Mouse (Mus musculus): ENCODE results near the gene Mospd2.

Gene Mospd2

DNA sequence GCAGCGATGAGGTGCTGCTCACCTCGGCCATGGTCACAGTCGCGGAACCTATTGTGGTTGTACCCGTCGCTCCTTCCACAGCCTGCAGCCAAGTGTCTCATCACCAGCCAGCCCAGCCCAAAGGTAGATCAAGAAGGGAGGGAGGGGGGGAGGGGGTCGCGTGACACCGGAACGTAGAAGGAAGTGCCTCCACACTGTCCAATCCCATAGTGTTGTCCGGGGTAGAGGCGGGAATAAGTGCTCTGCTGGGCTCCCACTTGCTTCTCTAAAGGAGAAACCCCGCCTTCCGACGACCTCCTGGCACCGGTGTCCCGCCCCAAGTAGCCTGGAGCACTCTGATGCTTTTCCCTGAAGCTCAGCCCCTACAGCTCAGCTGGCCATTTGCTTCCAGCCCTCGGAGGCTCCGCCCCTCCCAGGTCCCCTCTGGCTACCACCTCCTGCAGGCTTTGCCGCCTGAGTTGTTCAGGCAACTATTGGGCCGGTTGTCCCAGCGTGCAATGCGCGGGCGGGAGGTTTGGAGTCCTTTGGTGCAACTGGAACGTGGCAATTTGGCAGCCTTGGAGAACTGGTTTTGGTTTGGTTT, at the start of gene Mospd2, which contains the start of gene Fancb:
TSS of gene Mospd2 (minus strand) at position 183 of the 583 bp plus-strand sequence.
TSS of gene Fancb (plus strand) at position 400 of the 583 bp plus-strand sequence.
- peak; percentile 100 for ATAC-seq (ENCODE audit: insufficient number of reproducible peaks, low FRiP score, low TSS enrichment)

DNA sequence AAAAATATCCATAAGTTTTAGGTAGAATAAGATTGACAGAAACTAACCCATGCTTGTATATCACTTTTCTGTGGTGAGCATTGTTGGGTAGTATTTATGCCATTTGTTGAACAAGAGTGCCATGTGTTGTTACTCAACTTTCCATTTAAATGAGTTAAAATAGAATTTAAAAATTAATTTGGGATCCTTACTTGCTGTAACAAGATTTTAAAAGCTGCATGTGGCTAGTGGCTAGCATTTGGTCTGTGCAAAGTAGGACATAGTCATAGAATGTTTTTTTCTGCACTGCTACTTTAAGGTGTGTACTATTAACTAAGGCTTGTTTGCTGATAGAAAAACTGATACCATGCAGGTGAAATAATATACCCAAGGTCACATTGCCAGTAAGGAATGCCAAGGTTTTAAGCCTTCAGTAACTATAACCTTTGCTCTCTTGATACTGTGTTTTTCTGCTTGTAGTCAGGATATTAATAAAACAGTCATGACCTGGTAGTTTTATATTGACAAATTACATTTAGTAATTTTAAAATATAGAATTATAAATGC, 24.7 kb upstream of the Mospd2 start, which contains the start of gene Gm17604:
TSS of gene Gm17604 (minus strand) at position 51 of the 546 bp plus-strand sequence.
- ATAC-seq (ENCODE audit: insufficient number of reproducible peaks, low FRiP score, low TSS enrichment), result no peak

DNA sequence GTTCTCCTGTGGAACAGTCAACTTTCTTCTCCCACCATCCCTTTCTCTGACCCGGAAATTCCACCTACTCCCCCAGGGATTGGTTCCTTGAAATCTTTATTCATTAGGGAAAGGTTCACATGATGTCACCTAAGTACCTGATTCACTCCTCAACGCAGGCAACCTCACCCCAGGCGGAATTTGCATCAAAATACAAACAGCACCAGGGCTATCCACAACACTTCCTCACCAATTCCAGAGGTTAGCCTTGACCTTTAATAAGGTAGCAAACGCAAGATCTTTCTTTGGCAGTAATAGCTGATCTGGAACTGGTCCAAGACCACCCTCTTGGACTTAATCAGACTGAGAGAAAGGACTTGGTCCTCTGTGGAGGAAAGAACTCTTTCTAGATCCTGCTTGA, 23.0 kb upstream of the Mospd2 start:
- ATAC-seq (ENCODE audit: insufficient number of reproducible peaks, low FRiP score, low TSS enrichment), result no peak

DNA sequence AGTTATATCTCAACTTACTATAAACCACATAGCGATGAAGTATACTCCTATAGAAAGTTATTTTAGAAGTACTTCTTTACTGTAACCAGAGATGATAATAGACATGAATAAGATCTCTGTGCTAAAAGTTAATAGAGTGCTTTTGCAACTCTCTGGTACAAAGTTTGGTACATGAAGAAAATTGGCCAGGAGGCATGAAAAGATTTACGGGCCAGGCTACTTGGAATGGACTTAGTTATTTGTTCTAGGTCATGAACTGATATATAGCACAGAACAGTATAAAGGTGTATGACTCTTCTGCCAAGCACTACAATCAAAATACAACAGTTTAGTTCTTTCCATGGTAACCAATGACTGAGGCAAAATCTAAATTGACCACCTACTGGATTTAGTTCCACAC, 1.3 kb downstream of the Mospd2 start:
- no peak for ATAC-seq (ENCODE audit: insufficient number of reproducible peaks, low FRiP score, low TSS enrichment)

DNA sequence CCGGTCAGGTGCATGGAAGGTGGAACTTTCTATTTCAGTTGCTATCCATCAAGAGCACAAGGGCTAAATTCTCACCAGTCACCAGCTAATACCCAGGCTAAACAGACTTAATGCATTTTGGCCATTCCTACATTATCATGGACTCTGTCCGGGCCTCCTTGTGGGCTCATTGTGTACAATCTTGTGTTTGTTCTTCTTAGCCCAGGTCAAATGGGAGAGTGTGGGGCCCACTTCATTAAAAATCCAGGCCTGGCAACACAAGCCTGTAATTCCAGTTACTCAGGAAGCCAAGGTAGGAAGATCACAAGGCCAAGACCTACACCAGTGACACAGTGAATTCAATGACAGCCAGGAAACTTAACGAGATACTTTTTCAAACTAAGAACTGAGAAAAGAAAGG, 9.0 kb downstream of the Mospd2 start:
- ATAC-seq (ENCODE audit: insufficient number of reproducible peaks, low FRiP score, low TSS enrichment), result no peak

DNA sequence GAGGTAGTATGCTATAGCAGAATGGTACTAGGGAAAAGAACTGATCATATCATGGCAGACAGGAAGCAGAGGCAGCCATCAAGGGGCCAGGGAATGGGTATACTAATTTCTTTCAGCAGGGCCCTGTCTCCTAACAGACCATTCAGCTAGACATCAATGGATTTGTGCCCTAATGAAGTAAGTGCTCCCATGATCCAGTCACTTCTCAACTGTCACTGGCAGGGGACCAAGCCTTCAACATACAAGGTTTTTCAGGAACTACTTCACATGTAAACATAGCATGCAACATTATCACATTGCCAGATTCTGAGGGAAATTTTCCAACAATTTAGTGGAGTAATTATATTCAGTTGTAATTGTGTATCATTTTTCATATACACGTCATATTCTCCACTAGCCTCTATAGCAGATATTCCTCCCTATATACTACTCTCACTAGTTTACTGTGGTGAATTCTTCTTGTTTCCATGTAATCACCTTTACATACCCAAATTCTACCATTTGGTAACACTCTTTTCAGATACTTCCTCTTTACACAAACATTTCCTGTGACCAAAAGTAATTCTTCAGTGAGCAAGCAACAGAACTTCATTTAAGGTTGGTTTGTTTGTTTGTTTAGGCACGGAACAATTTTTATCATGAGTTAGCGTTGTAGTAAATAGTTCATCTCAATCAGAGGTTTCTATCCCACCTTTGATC, 14.3 kb downstream of the Mospd2 start:
- no peak for ATAC-seq (ENCODE audit: insufficient number of reproducible peaks, low FRiP score, low TSS enrichment)

DNA sequence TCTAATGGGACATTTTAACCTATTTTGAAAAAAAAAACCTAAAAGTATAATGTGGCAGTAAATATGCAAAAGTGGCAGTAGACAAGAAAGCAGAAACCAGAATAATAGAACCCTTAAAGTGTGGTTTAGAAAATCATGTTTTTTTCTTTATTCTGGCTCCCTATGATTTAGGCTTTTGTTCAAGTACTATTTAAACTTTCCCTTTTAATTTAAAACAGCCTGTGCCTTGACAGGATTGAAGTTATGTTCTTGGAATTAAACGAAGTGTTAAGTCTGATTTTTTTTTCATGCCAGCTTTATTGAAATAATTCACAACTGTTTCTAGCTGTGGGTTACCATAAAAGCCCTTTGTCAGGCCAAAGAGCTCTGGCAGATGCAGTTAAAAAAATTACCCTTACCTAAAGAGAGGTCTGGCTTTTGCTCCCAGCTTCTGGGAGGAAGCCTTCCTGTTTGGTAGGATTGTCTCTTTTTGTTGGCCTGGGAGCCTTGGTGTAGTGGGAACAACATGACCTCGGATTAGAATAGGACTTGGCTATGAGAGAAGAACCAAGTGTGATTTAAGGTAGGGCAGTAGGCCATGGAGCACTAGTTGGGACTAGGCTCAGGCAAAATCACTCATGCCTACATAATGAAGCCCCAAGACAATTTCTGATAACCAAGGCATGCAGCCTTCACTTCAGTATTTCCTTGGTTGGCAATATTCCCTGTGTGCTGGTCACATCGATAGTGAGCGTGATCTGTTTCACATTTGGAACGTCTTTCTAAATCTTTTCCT, 27.4 kb downstream of the Mospd2 start:
- ATAC-seq (ENCODE audit: insufficient number of reproducible peaks, low FRiP score, low TSS enrichment), result no peak

DNA sequence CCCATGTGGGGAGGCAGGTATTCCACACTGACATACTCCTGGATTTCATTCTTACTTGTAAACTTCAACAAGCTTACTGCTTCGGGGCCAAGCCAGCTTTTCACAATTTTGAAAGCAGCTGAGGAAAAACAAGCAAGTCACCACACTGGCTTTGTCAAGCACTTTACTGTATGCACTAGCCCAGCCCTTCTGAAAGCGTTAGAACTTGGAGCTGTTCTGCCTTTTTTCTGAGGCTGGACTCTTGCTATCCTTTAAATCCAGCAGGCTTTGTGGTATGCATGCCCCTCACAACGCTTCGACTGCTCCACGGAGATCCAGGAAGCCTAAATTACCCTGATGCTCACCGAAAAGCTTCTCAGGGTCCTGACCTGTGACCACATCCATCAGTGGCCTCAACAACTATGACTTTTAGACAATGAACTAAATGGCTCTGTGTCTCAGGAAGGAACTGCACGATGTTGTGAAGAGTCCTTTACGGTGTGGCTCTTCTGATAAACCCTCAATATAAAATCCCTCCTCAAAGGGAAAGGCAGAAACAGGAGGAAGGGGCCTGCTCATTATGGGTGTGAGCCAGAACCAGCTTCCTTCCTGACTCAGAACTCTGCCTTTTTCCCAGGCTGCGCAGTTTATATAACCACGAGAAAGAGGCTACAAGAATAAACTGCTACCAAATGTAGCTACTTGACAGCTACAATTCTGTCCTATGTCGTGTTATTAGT, 28.2 kb downstream of the Mospd2 start:
- no peak for ATAC-seq (ENCODE audit: insufficient number of reproducible peaks, low FRiP score, low TSS enrichment)

DNA sequence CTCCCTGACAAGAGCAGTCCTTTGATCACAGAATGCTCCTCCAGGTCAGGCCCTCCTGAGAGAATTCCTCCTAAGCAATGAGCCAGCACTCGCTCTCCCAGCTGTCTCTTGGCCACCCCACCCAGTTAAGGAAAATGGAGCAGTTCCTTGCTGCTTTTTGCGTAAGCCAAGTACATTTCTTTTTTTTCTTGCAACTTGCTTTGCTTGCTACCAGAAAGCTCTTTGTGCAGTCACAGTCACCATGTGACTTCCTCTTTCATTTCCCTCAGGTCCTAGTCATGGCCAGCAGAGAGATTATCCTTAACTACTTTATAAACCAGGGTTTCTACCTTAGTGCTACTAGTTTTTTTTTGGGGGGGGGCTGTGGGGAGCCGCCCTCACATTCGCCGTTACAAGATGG, 38.6 kb downstream of the Mospd2 start:
- ATAC-seq (ENCODE audit: insufficient number of reproducible peaks, low FRiP score, low TSS enrichment), result no peak

DNA sequence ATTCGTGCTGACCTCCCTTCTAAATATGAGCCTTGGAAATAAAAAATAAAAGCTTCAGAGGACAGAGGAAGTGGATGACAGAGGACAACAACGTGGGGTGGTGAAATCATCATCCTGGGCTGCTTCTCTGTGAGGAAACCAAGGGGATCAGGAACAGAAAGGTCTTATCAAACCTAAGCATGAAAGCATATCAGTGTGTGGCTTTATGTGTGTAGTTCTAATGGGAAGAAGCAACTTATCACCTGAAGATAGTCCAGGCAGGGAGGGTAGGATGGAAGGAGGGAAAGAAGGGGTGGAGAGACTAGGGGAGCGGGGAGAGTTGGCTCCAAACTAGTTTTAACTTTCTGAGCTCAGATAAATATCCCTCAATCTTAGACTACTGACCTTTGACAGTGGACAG, 67.2 kb downstream of the Mospd2 start:
- ATAC-seq (ENCODE audit: insufficient number of reproducible peaks, low FRiP score, low TSS enrichment), result no peak

DNA sequence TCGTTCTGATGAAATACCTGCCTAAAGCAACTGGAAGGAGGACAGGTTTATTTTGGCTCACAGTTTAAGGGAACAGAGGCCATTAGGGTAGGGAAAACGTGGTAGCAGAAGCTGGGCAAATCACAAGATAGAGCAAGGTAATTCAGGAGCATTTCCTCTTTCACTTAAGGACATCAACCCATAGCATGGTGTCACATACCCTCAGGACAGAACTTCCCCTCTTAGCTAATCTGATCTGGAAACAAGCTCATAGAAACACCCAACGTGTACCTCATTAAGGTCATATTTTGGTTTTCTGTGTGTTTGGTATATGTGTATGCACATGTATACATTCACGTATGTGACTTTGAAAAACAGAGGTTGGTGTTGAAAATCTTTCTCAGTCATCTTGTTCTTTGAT, 68.0 kb downstream of the Mospd2 start:
- ATAC-seq (ENCODE audit: insufficient number of reproducible peaks, low FRiP score, low TSS enrichment), result no peak

DNA sequence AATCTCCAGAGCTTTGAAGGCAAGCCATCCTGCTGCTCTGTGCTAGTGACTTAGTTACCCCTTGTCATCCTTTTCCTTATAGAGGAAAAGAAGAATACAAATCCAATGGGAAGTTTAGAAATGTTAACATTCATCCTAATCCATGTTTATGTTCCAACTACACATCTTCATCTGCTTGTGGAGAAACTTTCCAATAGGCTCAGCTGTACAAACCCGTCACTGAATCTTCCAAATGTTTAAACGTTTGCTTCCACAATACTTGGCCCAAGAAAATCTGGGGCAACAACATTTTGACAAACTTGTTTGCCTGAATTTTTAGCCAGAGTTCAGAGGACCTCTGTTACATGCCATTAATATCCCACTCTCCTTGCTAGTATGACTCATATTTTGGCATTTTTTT, 78.3 kb downstream of the Mospd2 start:
- ATAC-seq (ENCODE audit: insufficient number of reproducible peaks, low FRiP score, low TSS enrichment), result no peak

DNA sequence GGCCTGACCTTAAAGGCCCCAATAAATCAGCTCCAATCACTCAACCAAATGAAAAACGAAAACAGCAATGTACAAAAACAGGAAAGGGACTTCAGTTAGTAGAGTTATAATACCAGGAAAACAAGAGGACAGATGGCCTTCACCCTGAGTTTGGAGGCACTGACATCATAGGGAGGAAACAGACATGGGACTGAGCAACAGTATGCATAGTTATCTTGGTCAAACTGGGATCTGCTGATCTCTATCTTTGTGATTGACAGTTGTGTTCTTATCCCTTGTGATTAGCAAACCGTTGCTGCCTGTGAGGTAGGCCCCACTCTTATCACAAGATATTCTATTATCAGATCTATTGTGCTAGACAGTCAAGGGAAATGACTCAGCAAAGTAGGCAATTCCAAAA, 80.4 kb downstream of the Mospd2 start:
- no peak for ATAC-seq (ENCODE audit: insufficient number of reproducible peaks, low FRiP score, low TSS enrichment)

DNA sequence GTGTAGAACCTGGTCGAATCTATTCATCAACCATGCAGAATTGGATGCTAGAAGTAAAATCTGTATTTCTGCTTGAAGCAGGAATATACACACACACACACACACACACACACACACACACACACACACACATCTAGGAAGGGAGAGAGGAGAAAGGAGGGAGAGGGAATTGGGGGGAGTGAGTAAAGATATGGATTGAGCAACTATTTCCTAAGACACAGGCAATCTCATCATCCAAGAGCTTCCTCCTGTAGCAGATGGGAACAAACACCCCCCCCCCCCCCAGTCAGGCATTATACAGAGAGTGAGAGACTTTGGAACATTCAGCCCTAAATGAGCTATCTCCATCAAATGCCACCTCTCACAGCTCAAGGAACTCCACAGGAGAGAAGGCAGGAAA, 93.9 kb downstream of the Mospd2 start:
- ATAC-seq (ENCODE audit: insufficient number of reproducible peaks, low FRiP score, low TSS enrichment), result no peak
